Mouse (Mus musculus) megakaryocyte, adult 5-6 weeks (primary cell): Measurements from ENCODE around the gene Ush2a. TPM values are rescaled to one million over a fixed set of nuclear protein-coding genes. Genes with fewer than 3 reads are reported as not detected.

Source experiments
- ATAC-seq: 2 replicates; pipeline ENCODE4 v1.8.0; 2016; ENCODE audit warnings: mild to moderate bottlenecking, inconsistent platforms; ENCODE audit not compliant: poor library complexity, severe bottlenecking
- total RNA-seq, 2 experiments: library from RNA; stranded (forward) in 1 of 2; stranded (reverse) in 1 of 2; fragments of 153-499, 151-499 nt in 1 of 2; fragments of 221-1000, 200-1000 nt in 1 of 2; gene quantifications; 2 replicates each; pipeline versions ENCODE4 v1.2.3 to v1.2.4; 2015 to 2017

The Ush2a gene
- total RNA-seq, 2 experiments from 2014 or later, result not detected

GRCm38 (mm10) chr1:188537021-188537420 lies 275.2 kb downstream of the Ush2a start:
- ATAC-seq, result no peak

GRCm38 (mm10) chr1:188539621-188540020 lies 277.8 kb downstream of the Ush2a start:
- 0 out of 2 replicates have a peak, but pooled peaks have one; percentile 27 for ATAC-seq

- no peak for ATAC-seq
These were observed 279.7 kb downstream of the Ush2a start for GRCm38 (mm10) chr1:188541492-188541891.

- no peak for ATAC-seq
These were observed 281.5 kb downstream of the Ush2a start for GRCm38 (mm10) chr1:188543364-188543763.

- ATAC-seq, result no peak
These were observed 287.9 kb downstream of the Ush2a start for GRCm38 (mm10) chr1:188549686-188550085.

- no peak for ATAC-seq
These were observed 290.0 kb downstream of the Ush2a start for GRCm38 (mm10) chr1:188551802-188552201.

- no peak for ATAC-seq
These were observed 297.1 kb downstream of the Ush2a start for GRCm38 (mm10) chr1:188558911-188559310.

- no peak for ATAC-seq
These were observed 304.4 kb downstream of the Ush2a start for GRCm38 (mm10) chr1:188566229-188566628.

GRCm38 (mm10) chr1:188567486-188567885 lies 305.7 kb downstream of the Ush2a start:
- ATAC-seq, result no peak

GRCm38 (mm10) chr1:188568295-188568961 lies 306.6 kb downstream of the Ush2a start:
- no peak for ATAC-seq

GRCm38 (mm10) chr1:188576246-188576747 lies 314.5 kb downstream of the Ush2a start:
- no peak for ATAC-seq

GRCm38 (mm10) chr1:188577376-188577775 lies 315.6 kb downstream of the Ush2a start:
- no peak for ATAC-seq

GRCm38 (mm10) chr1:188581136-188581535 lies 319.3 kb downstream of the Ush2a start:
- ATAC-seq, result no peak

GRCm38 (mm10) chr1:188595251-188595650 lies 333.4 kb downstream of the Ush2a start:
- ATAC-seq, result no peak

GRCm38 (mm10) chr1:188598052-188598451 lies 336.2 kb downstream of the Ush2a start:
- no peak for ATAC-seq

GRCm38 (mm10) chr1:188599134-188599533 lies 337.3 kb downstream of the Ush2a start:
- no peak for ATAC-seq

GRCm38 (mm10) chr1:188606450-188606849 lies 344.6 kb downstream of the Ush2a start:
- ATAC-seq, result no peak

- no peak for ATAC-seq
These were observed 354.7 kb downstream of the Ush2a start for GRCm38 (mm10) chr1:188616547-188616946.

GRCm38 (mm10) chr1:188633736-188634135 lies 371.9 kb downstream of the Ush2a start:
- ATAC-seq, result no peak

GRCm38 (mm10) chr1:188639666-188640065 lies 377.8 kb downstream of the Ush2a start:
- ATAC-seq, result no peak

- no peak for ATAC-seq
These were observed 381.3 kb downstream of the Ush2a start for GRCm38 (mm10) chr1:188643156-188643555.

- ATAC-seq, result no peak
These were observed 391.2 kb downstream of the Ush2a start for GRCm38 (mm10) chr1:188653001-188653400.

GRCm38 (mm10) chr1:188656121-188656520 lies 394.3 kb downstream of the Ush2a start:
- no peak for ATAC-seq
